Comparison of ENCODE assay signal across 11 mouse cellular contexts in the genomic region with DNA sequence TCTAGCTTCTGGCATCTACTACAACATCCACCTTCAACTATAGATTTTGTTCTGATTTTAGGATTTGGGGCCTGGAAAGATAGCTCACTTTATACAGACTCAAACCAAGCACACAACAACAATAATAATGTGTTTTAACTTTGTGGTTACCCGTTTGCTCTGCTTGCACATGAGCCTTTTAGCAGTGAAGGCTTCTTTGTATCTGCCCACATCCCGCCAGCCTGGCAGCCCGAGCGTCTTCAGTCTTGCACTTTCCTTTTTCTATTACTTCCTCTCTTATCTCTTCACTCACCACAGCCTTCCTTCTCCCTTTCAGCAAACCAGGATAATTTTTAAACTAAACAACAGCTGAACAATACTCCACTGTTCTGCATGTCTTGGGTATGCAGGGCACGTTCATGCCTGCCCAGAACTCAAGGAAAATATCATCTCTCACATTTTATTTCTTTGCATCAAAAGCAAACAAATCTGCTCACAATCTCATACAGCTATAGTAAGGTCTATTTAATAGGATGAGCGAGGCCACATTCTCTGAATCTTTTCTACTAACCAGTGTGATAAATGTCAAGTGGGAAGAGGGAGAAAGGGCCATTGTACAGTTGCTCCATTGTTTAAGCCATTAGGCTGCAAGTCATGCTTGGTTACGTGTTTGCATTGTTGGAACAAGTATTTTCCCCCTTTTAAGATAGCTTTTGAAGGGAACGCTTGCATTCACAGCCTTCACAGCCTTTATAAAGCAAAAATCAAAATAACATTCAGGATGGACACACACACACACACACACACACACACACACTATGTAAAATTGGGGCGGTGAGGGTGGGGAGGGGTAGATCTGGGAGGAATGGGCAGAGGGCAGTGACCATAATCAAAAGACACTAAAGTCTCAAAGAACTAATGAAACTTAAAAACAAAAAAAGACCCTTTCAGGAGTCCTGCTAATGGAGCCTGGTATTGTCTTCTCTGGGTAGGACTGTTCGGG. TPM values are rescaled to one million over a fixed set of nuclear protein-coding genes. Genes with fewer than 3 reads are reported as not detected.
DNase-seq lines count a peak whose midpoint lies in the region; ATAC-seq and TF ChIP-seq lines count a peak whose summit lies in the region.
"Had no signal": no experiment of that assay in that cellular context is flagged by ENCODE, and none has a peak within 500 bp of the region (broad histone marks: within the 10 kb centered on the region; RNA-seq: fewer than 3 reads in every experiment).

No protein-coding gene starts in this region.

- peak overlapping the region; percentile 38; the same call in 1 of the 2 replicates for H3K27ac ChIP-seq in lung, embryonic 14.5 days (ENCODE audit: low read depth)
- peak overlapping the region; percentile 67 for H3K27ac ChIP-seq in hindbrain, embryonic 15.5 days (replicated peaks)
- no peak overlapping the region for H3K27ac ChIP-seq in liver, embryonic 11.5 days (ENCODE audit: low read depth, low read length)

- 0 out of 2 replicates have a peak, but pooled peaks cover 5% of the 10 kb centered on the region for H3K4me1 ChIP-seq in lung, embryonic 14.5 days (ENCODE audit: insufficient read depth)
- H3K4me1 ChIP-seq in hindbrain, embryonic 15.5 days (replicated peaks), result peaks cover 3% of the 10 kb centered on the region
- no peaks in the 10 kb centered on the region for H3K4me1 ChIP-seq in liver, embryonic 11.5 days (replicated peaks; ENCODE audit: control insufficient read depth, insufficient read depth, low read length)

- no peak for TF ChIP-seq CTCF in lung, embryonic 14.5 days (IDR thresholded peaks at IDR 0.05; ENCODE audit: low read depth)

- H3K9me3 ChIP-seq in lung, embryonic 14.5 days (ENCODE audit: low read depth, low read length), result no peaks in the 10 kb centered on the region
- no peaks in the 10 kb centered on the region for H3K9me3 ChIP-seq in hindbrain, embryonic 15.5 days
- no peaks in the 10 kb centered on the region for H3K9me3 ChIP-seq in liver, embryonic 11.5 days (ENCODE audit: control insufficient read depth, low read length)

- DNase-seq in lung, embryonic 14.5 days, result peak; percentile 7
- DNase-seq in lung, postnatal 10 days, result no peak
- DNase-seq in telencephalon, adult 2 months (ENCODE audit: low read depth, low spot score), result peak; percentile 44
- DNase-seq in liver, embryonic 11.5 days (ENCODE audit: low spot score), result no peak
- no peak for DNase-seq in left cerebral cortex, adult 8-10 months (ENCODE audit: low spot score in 2 of 2)
- DNase-seq in yolk sac, embryonic 10.5 days (ENCODE audit: low spot score), result no peak
- DNase-seq: adrenal gland, adult 8-10 months; cerebellum, postnatal 10 days; liver, postnatal 0 days had no signal

- 0 out of 2 replicates have a peak, but pooled peaks have one; percentile 27 for ATAC-seq in lung, embryonic 14.5 days (ENCODE audit: insufficient read depth)
- peak; percentile 82 for ATAC-seq in common myeloid progenitor, adult 5-6 weeks (replicated peaks; ENCODE audit: low read depth, poor library complexity, severe bottlenecking)
- ATAC-seq in hindbrain, embryonic 15.5 days (ENCODE audit: low FRiP score, low read depth), result no peak; the same call in 1 of the 2 replicates
- no peak for ATAC-seq in liver, embryonic 11.5 days (replicated peaks; ENCODE audit: low FRiP score)
- ATAC-seq: liver, postnatal 0 days had no signal

- no peak overlapping the region for H3K4me2 ChIP-seq in lung, embryonic 14.5 days
- H3K4me2 ChIP-seq in hindbrain, embryonic 15.5 days, result no peak overlapping the region
- H3K4me2 ChIP-seq in liver, embryonic 11.5 days, result no peak overlapping the region

- H3K4me3 ChIP-seq in lung, embryonic 14.5 days (ENCODE audit: low read depth, low read length), result no peak overlapping the region
- no peak overlapping the region for H3K4me3 ChIP-seq in hindbrain, embryonic 15.5 days
- H3K4me3 ChIP-seq in liver, embryonic 11.5 days (ENCODE audit: low read depth, low read length), result no peak overlapping the region

- WGBS in lung, embryonic 14.5 days, result 40% methylated on average over 10 of the region's 10 CpGs
- 20% methylated on average over 10 of the region's 10 CpGs for WGBS in hindbrain, embryonic 15.5 days
- 46% methylated on average over 10 of the region's 10 CpGs for WGBS in liver, embryonic 11.5 days

- H3K36me3 ChIP-seq in lung, embryonic 14.5 days (ENCODE audit: insufficient read depth), result no peaks in the 10 kb centered on the region
- H3K36me3 ChIP-seq in hindbrain, embryonic 15.5 days, result no peaks in the 10 kb centered on the region
- no peaks in the 10 kb centered on the region for H3K36me3 ChIP-seq in liver, embryonic 11.5 days (ENCODE audit: control insufficient read depth, insufficient read depth, low read length)

- H3K9ac ChIP-seq in lung, embryonic 14.5 days, result no peak overlapping the region
- H3K9ac ChIP-seq in hindbrain, embryonic 15.5 days, result no peak overlapping the region
- no peak overlapping the region for H3K9ac ChIP-seq in liver, embryonic 11.5 days (ENCODE audit: low read depth, low read length)
- H3K9ac ChIP-seq: liver, postnatal 0 days had no signal

- no peaks in the 10 kb centered on the region for H3K27me3 ChIP-seq in lung, embryonic 14.5 days (ENCODE audit: insufficient read depth, low read length)
- no peaks in the 10 kb centered on the region for H3K27me3 ChIP-seq in hindbrain, embryonic 15.5 days
- H3K27me3 ChIP-seq in liver, embryonic 11.5 days (replicated peaks; ENCODE audit: control insufficient read depth, insufficient read depth, low read length), result no peaks in the 10 kb centered on the region

RNA-seq across cellular contexts. Expression of gene Knop1, which starts 39.7 kb away (rescaled TPM):
- 89.8 and 95.9 TPM in 2 replicates for polyA plus RNA-seq in lung, embryonic 14.5 days (2014; fragmentation: Nextera tagmentation; extraction: Ambion mirVana)
- total RNA-seq in common myeloid progenitor, adult 5-6 weeks (2017), result 76.8 and 85.4 TPM in 2 replicates
- polyA plus RNA-seq in hindbrain, embryonic 15.5 days (2015; fragmentation: Nextera tagmentation; extraction: Ambion mirVana), result 70.1 TPM in 2 replicates
- polyA plus RNA-seq in liver, embryonic 11.5 days (2014; fragmentation: Nextera tagmentation; extraction: Ambion mirVana), result 95.9 and 112 TPM in 2 replicates
- 10 to 100 TPM; 16.7 to 29.3 (median 22.5) TPM for total RNA-seq in left cerebral cortex, adult 8-10 months (2022)

RNA-seq across cellular contexts. Expression of gene Iqck, which starts 40.2 kb away (rescaled TPM):
- polyA plus RNA-seq in lung, embryonic 14.5 days (2014; fragmentation: Nextera tagmentation; extraction: Ambion mirVana), result 3.1 and 3.2 TPM in 2 replicates
- 1.8 and 2.4 TPM in 2 replicates for total RNA-seq in common myeloid progenitor, adult 5-6 weeks (2017)
- 3.7 and 4.7 TPM in 2 replicates for polyA plus RNA-seq in hindbrain, embryonic 15.5 days (2015; fragmentation: Nextera tagmentation; extraction: Ambion mirVana)
- 1.2 and 1.6 TPM in 2 replicates for polyA plus RNA-seq in liver, embryonic 11.5 days (2014; fragmentation: Nextera tagmentation; extraction: Ambion mirVana)
- total RNA-seq in left cerebral cortex, adult 8-10 months (2022), result 1 to 10 TPM; 3.9 to 4.7 (median 4.4) TPM

Comparison
In these comparisons a context has a peak if more than half of its experiments do, and no peak if none do; other contexts are left out.
1. DNase-seq: peak in lung, embryonic 14.5 days (single experiment) and telencephalon, adult 2 months (single experiment); none in lung, postnatal 10 days (single experiment), liver, embryonic 11.5 days (single experiment), left cerebral cortex, adult 8-10 months (0 of 2) and yolk sac, embryonic 10.5 days (single experiment).
2. ATAC-seq: peak in lung, embryonic 14.5 days (single experiment) and common myeloid progenitor, adult 5-6 weeks (single experiment); none in hindbrain, embryonic 15.5 days (single experiment) and liver, embryonic 11.5 days (single experiment).